Mouse (Mus musculus): ENCODE results near the gene Ift22.

Ift22 gene

DNA sequence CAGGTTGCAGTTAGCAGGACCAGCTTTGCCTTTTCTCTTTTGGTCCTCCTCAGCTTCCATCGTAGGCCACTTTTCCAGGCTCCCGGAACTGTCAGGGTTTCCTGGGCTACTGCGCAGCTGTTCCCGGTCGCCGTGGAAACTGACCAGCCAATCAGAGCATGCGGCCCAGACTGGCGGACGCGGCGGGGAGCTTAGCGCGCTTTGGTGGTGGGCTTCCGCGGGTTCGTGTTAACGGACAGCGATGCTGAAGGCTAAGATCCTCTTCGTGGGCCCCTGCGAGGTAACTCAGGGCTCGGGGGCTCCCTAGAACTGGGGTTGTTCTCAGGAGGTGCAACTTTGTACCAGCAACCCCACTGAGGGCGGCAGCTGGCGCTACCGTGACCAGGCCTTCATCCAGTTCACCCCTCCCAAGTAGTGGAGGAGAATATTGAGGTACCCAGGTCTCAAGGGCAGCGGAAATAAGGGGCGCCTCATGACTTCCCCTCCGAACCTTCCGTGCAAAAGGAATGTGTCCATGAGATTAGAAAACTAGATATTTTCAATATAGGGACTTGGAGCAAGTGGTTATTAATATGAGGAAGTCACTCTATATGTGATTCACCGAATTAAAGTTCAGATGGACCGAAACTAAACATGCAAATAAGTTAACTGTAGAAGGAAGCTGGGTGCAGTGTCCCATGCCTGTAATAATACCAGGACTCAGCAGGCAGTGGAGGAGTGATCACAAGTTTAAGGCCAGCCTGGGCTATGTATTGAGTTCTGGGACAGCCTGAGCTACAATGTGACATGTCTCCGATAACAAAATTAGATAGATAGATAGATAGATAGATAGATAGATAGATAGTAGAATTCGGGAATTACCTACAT lies at the start of gene Ift22:
Gene Ift22, plus strand, starts transcription at position 160 of the 867 bp plus-strand sequence.
- DNase-seq (ENCODE audit: low spot score) = peak; percentile 57

DNA sequence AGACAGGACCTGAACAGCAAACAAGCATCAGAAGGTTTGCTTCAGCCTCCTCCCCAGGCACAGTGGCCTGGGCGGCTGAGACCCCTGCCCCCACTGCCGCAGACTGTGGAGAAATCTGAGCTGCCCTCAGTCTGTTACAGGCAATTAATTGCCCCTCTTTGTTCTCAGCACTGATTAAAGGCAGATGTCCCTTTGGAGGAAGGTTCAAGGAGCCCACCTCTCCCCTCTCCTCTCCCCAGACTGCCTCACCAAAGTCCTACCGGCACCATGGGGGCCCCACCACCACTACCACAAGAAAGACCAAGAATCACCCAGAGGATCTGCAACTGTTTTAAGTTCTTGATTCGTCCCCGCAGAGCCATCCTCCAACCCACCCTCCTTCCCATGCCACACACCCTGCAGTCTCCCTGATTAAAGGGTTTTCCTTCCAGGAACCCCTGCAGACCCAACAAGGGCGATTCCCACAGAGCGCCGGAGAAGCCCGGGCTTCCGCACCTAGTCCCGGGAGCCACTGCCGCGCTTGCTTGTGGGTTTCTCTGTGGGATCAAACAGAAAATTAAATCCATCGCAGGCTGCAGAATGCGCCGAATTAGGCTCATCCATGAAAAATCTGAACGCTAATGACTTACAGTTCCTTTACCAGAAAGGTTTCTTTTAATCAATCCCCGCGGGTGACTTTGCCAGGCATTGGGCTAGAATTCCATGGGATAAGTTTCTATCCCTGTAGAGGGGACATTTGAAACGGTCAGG lies 46.6 kb upstream of the Ift22 start:
- DNase-seq (ENCODE audit: low spot score) = no peak

GRCm38 (mm10) chr5:136862806-136863205 lies 45.1 kb upstream of the Ift22 start:
- no peak for DNase-seq (ENCODE audit: low spot score)

DNA sequence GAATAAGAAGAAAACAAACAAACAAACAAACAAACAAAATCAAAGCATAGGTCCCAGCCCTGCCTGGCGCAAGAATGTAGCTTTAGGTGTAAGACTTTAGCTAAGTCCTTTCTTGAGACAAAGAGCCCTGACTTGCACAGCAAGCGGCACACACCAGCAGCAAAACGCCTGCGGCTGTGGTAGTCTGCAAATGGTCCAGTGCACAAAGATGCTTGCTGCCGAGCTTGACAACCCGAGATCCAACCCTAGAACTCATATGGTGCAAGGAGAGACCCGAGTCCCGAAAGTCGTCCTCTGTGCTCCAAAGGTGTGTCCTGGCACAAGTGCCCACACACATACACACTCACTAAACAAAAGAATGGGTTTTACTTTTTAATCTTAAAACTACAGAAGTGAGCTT lies 44.7 kb upstream of the Ift22 start:
- no peak for DNase-seq (ENCODE audit: low spot score)

DNA sequence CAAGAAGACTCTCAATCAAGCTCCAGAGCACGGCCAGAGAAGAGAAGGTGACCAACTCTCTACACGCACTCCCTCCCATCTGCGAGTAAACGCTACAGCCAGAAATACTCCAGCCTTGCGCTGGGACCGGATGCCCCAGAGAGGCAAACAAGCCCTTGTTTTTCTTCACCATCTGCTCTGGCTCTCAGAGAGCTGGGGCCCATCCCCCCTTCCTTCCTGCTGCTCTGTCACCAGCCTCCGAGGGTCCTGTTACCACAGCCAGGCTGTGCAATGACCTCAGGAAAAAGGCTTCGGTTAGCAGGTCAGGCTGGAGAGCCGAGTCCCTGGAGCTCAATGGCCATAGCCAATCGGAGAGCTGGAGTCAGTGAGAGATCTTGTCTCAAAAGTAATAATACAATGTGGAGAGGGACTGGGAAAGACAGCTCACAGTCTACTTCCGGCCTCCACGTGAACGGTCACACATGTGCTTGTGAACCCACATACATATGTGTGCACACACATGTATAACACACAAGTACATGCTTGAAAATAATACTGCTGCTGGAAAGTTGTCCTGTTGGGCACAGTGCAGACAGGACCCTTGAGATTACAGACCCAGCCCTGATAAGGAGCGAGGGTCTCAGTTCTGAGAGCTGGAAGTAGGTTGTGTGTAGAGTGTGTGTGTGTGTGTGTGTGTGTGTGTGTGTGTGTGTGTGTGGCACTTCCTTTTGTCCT lies 43.8 kb upstream of the Ift22 start:
- DNase-seq (ENCODE audit: low spot score) = no peak

DNA sequence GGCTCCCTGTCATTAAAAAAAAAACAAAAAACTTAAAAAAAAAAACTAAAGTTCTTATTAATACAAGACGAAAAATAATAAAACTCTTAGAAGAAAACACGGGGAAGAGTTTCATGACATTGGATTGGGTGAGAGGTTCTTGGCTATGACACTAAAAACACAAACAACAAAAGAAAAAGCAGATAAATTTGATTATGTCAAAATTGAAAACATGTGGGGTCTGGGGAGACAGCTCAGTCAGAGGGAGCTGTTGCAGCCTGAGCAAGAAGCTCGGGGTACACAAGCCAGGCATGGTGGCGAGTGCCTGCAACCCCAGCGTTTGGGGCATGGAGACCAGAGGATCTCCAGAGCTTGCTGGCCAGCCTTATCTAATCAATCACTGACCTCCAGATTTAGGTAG lies 40.2 kb upstream of the Ift22 start:
- no peak for DNase-seq (ENCODE audit: low spot score)

DNA sequence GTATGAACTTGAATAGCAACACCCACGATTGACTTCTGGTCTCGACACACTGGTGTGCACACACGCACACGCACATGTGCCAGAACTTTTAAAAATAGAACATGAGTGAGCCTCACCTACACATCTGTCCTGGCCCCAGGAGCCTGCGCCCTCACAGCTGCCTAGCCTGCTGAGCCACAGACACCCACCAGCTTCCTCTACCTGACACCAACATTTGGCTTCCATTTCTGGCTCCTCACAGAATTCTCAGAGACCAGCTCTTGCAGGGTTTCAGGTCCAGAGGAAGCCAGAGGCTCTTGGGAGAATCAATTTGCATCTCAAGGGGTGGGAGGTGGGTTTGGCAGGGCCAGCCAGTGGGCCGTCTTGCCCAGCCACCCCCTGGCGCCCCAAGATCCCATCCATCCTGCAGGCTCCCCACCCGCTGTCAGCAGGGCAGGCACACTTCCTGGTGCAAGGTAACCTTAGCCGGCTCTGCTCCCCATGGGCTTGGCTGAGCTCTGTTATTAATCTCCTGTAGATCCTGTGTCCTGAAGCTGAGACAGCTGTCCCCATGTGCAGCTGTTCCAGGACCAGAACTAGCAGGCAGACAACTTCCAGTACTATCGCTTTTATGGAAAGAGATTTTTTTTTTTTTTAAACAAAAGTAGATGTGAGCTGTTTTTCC lies 38.4 kb upstream of the Ift22 start:
- DNase-seq (ENCODE audit: low spot score) = no peak

- no peak for DNase-seq (ENCODE audit: low spot score)
Observed at GRCm38 (mm10) chr5:136872417-136872816, 35.5 kb upstream of the Ift22 start.

DNA sequence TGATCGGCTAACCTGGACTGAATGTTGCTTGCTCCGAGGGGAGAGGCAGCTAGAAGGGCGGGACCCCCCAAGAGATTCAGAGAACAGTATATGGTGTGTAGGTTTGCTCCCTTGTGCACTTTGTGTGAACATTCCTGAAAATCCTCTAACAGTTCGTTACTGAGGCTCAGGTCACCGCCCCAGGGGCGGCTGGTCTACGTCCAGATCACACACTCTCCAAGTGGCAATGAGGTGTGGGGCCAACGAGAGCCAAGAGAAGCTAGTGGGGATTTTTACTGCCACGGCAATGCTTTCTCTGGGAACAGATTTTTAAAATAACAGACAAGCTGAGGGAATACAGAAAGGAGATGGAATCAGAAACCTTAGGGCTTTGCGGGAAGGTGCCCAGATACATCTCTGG lies 33.7 kb upstream of the Ift22 start:
- DNase-seq (ENCODE audit: low spot score) = no peak

DNA sequence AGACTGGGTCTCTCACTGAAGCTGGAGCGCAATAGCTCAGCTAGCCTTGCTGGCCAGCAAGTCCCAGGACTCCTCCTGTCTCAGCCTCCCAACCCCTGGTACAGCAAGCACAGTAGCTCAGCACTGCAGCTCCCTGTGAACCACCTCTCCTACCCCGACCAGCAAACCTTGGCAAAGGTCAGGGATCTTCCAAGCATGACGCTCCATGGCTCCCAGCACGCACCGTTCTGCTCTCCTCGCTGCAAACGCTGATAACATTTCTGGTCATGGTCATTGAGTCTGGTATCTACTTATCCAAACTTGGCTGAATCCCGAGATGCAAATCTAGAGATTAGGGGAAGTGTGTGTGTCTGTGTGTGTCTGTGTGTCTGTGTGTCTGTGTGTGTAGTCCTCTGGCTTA lies 27.8 kb upstream of the Ift22 start:
- no peak for DNase-seq (ENCODE audit: low spot score)

GRCm38 (mm10) chr5:136881380-136882009 lies 26.5 kb upstream of the Ift22 start:
- peak; percentile 60 for DNase-seq (ENCODE audit: low spot score)

GRCm38 (mm10) chr5:136882055-136882787 lies 25.7 kb upstream of the Ift22 start:
- DNase-seq (ENCODE audit: low spot score) = no peak

DNA sequence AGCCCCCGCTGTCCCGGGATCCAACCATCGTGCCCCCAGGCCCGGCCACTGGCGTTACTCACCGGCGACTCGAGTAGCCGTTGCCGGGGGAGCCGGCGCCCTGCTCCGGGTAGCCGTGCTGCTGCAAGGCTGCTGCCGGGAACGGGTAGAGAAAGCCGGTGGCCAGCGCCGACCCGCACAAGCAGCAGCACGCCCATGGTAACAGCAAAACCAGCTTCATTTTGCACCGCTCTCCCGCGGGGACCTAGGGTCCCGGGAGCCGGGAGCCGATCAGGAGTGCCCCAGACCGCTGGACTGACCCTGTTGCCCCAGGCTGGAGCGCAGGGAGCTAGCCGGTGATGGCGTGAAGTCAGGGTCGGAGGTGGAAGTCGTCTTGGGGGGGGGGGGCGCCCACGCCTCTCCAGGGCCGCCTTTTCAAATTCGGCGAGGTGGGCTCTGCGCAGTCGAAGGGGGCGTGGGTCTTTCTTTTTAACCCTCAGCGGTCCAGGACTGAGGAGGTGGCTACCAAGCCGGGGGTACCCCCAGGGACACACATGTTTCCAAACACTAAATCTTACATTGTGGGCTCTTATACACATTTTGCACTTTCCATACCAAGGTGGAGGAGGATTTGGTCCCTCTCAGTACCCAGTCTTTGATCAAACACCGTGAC lies 25.0 kb upstream of the Ift22 start, which contains the start of gene Col26a1:
Gene Col26a1, minus strand, starts transcription at position 422 of the 652 bp plus-strand sequence.
- no peak for DNase-seq (ENCODE audit: low spot score)

DNA sequence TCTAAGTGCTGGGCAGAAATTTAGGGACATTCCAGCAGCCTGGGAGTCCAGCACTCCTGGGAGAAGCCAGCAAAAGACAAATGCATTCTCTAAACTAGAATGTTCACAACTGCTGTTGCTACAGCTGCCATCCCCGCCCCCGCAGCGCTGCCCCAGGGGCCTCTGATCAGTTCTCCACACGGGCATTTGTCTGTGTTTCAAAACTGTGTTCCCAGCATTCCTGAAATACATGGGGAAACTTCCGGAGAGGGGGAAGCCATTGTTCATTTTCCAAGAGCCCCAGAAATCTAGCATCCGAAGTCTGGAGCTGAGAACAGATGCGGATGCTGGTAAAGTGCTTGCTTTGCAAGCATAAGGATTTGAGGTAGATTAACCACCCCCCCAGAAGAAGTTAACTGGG lies 21.0 kb upstream of the Ift22 start:
- DNase-seq (ENCODE audit: low spot score) = no peak

DNA sequence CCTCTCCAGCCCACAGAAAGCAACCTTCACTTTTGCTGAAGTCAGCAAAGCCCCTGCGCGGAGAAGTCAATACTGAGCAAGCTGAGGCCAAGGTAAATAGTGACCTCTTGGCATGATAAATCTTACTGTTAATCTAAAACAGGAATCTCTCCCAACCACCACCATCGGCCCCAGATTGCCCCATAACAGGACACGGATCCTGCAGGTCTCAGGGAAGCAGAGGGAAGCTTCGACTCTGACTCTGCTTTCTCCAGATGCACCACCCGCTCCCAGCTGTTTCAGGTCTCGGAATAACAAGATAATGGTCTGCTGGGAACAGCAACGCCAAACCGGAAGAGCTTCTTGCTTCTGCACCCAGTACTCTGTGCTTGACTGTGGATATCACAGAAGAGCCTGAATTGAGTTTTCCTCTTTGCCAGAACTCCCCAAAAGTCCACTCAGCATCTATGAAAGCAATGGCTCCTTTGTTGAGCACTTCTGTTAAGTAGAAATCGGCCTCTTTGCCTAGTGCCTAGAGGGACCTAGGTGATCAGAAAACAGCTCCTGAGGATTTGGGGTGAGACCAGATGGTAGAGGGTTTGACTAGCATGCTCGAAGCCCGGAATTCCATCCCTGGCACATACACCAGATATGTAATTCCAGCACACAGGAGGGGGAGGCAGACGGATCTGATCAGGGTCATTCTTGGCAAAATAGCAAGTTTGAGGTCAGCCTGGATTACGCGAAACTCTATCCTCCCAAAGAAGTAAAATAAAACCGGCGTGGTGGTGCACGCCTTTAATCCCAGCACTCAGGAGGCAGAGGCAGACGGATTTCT lies 19.2 kb upstream of the Ift22 start:
- DNase-seq (ENCODE audit: low spot score) = no peak

DNA sequence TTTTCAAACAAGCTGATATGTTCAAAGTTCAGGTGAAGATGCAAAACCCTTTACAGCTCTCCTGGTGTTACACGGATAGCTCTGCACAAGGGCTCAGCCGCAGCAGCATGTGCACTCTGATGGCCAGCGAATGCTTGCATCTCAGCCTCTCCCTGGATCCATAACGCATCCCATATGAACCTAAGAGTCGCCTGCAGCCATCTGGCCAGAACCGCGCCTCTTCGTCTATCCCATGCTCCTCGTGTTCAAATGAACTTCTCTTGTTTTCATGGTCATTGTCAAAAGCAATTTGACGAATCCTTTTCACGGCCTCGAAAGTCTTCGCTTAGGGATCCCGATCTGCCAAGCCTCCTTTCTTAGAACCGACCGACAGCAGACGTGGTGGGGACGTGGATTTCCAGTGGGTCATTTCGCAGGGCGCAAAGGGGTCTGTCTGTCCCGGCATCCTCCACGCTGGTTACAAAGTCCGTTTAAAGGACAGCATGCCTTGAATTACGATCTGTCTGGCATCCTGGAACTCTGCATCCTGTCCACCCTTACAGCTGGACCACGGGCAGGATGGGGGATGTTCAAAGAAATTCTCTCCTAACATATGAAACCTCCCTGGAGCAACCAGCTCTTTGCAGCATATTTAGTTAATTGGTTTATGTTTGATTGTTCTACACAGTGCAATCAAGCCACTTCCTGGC lies 13.0 kb upstream of the Ift22 start:
- no peak for DNase-seq (ENCODE audit: low spot score)

DNA sequence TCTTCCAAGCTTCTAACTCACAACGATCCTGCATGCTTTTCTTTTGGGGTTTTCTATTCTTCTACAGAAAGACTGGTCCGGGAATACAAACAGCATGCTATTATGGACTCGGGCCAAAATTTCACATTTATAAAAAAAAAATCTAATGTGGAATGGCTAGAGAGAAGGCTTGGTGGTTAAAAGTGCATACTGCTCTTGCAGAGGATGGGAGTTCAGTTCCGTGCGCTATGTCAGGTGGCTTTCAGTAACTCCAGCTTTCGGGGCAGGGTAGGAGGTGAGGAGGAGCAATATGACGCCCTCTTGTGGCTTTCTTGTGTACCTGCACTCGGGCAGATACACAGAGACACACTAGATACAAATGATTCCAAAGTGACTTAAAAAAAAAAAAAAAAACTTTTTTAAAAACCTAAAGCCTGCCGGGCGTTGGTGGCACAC lies 12.4 kb upstream of the Ift22 start:
- no peak for DNase-seq (ENCODE audit: low spot score)

GRCm38 (mm10) chr5:136904621-136905020 lies 3.3 kb upstream of the Ift22 start:
- no peak for DNase-seq (ENCODE audit: low spot score)

DNA sequence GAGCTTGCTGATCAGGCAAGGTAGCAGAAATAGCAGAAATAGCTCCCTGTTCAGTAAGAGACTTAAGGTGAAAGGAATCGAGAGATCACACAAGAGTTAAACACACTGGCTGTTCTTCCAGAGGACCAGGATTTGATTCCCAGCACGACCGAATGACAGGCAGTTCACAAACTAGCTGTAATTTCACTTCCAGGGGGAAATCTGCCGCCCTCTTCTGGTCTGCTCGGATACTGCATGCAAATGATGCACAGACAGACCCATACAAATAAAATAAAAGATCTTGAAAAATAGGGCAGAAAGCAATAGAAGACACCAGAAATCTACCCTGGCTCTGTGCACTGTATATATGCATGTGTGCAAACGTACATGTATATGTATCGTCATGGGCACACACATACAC lies 2.3 kb upstream of the Ift22 start:
- DNase-seq (ENCODE audit: low spot score) = peak; percentile 27

All from spleen, adult 12 weeks (tissue).